Mouse (Mus musculus) heart, postnatal 0 days (tissue): ENCODE measurements around the gene Kri1.

Experiments
- CTCF ChIP-seq: IDR thresholded peaks from 2 replicates; pipeline ENCODE4 v1.5.1; 2016; ENCODE audit warnings: antibody characterized with exemption, control low read depth, low read depth
- EP300 ChIP-seq: IDR thresholded peaks from 2 replicates; pipeline ENCODE4 v1.6.1; 2016; ENCODE audit warnings: antibody characterized with exemption, low read depth

GRCm38 (mm10) chr9:21245113-21245487, 42.7 kb downstream of the Kri1 start:
- TF ChIP-seq CTCF (no peak), EP300 (no peak)
